Mouse (Mus musculus): ENCODE measurements at regions not wholly inside any gene's neighbourhood (a gene's known extent, or its start where the extent isn't known, plus 50 kb on each side); places are given as distances from the start of the nearest gene placed in this dataset.

DNA sequence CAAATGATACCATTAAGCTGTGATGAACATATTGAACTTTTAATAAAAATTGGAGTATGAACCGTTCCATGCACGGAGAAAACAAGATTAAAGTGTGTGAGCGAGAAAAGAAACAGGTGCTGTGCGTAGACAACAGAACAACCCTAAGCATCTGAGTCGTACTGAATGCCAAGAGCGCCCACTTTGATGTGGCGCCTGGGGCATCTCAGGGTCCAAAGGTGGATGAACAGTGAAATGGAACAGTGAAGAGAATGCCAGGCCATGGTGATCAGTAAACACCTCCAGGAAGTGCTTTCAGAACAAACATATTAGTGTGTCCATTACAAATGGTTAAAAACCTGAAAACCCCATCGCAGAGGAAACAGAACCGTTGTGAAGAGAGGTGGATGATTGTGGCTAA is 94.0 kb upstream of the Ednrb start:
- DNase-seq (ENCODE audit: extremely low spot score, low read depth, low spot score) = no peak

DNA sequence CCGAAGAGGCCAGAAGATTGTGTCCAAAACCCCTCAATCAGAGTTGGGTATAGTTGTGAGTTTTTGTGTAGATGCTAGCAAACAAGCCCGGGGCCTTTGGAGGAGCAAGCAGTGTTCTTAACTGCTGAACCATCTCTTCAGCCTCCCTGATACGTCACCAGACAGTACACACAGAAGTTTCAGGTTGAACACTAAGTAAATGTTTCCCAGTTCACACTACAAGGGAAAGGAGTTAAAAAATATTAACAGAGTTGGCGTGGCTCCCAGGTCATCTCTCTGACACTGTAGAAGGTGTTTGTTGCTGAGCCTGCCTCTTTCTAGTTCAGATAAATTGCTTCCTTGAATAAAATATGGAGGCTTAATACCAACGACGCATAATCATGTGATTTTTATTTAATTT is 93.5 kb upstream of the Ednrb start:
- DNase-seq (ENCODE audit: extremely low spot score, low read depth, low spot score) = no peak

DNA sequence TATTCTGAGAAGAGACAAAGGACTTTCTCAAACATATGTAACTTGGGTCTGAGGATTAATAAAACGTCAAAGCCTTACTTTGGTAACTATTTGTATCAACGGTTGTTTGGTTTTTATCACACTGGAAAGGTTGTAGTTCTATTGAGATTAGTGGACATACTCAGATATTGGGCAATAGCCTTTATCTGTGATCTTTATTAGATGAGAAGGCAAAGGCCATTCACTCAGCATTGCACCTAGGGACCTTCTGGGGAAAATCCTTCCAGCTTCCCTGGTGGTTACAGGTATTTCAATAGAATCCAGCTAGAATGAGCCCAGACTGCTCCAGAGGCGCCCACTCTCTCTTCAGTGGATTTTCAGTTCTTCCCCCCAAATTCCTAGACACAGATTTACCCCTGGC is 89.6 kb upstream of the Ednrb start:
- no peak for DNase-seq (ENCODE audit: extremely low spot score, low read depth, low spot score)

DNA sequence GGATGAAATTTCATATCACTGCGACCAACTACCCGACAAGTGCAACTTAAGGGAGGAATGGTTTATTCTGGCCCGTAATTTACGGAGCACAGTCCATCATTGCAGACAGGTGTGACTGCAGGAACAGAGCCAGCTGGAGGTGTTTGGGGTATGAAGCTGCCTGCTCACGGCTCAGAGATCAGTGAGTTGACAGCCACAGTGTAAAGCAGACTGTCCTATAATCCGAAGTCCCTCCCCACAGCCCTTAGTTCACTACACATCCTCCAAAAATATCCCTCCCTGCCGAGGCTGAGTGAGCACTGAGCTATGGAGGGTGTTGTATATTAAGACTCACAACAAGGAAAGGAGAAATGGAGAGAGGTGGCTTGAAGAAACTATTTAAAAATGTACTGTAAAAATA is 88.0 kb upstream of the Ednrb start:
- no peak for DNase-seq (ENCODE audit: extremely low spot score, low read depth, low spot score)

DNA sequence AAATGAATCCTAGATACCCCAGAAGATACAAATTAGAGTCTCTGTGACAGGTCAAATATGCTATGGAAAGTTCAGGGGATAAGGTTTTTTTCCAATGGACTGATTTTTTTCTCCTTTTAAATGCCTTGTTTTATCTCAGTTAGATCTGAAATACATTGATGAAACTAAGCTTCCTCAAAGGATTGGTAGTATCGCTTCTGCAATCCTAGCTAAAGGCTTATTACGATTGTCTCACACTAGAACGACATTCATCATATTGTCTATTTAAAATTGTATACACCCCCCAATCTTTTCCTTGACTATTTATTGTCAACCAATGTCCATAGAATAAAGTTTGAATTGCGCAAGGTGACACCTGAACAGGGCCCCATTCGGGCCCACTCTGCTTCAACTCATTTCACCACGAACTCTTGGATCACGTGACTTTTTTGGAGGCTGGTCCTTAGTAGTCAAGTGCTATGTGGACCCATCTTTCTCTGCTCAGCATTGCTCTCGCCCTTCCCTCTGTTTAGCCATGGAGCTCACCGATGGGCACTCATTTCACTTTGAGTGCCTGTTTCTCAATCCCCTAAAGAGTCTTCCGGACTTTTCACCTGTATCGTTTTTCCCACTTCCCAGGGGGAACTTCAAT is 85.6 kb upstream of the Ednrb start:
- DNase-seq (ENCODE audit: extremely low spot score, low read depth, low spot score) = no peak

DNA sequence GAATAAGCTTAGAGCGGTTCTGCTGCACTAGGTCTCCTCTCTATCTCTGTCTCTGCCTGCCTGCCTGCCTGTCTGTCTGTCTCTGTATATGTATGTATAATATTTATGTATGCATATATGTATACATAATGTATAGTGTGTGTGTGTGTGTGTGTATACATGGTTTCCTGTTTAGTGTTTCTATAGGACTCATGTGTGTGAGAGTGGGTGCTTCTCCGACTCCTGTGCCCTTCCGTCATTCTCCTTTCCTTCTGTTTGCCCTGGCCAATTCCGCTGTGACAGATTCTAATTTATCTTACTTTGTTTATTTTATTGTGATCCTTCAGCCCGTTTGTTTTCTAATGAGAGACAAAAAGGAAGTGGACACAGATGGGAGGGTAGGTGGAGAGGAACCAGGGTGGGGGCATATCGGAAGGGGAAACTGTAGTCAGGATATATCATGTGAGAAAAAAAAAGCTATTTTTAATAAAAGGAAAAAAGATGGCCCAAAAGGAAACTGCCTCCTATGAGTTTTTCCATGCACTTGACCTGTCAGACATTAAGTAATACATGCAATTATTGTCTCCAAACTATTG is 85.0 kb upstream of the Ednrb start:
- DNase-seq (ENCODE audit: extremely low spot score, low read depth, low spot score) = no peak

DNA sequence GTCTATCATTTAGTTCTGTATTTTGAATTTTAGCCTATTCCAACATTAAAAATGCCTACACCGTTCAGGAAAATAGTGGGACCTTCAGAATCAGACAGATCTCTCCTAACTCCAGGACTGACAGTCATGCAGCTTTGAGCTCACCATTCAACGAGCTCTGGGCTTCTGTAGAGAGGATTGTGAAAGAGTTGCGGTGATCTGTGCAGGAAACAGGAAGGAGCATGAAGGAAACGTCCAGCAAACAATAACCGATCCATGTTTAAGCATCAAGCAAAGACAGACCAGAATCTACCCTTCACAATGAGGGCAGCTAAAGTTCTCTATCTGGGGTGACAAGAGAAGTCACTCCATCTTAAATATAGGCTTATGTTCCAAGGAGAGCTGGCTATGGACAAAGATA is 76.0 kb upstream of the Ednrb start:
- DNase-seq (ENCODE audit: extremely low spot score, low read depth, low spot score) = no peak

DNA sequence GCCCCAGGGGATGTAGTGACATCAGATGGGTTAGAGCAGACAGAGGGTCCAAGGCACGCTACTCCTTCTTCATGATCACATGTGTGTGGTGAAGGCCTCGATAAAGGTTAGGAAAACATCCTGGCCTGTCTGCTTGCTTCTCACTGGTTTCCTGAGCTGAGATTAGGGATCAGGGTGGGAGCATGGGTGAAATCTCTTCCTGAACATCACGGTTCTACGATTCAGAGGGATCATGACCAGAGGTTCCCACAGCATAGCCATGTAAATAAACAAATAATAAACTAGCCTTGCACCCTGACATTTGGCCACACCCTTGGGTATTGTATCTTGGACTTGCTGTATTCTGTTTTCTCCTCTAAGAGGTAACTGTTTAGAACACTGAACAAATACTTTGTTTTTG is 75.2 kb upstream of the Ednrb start:
- DNase-seq (ENCODE audit: extremely low spot score, low read depth, low spot score) = no peak

DNA sequence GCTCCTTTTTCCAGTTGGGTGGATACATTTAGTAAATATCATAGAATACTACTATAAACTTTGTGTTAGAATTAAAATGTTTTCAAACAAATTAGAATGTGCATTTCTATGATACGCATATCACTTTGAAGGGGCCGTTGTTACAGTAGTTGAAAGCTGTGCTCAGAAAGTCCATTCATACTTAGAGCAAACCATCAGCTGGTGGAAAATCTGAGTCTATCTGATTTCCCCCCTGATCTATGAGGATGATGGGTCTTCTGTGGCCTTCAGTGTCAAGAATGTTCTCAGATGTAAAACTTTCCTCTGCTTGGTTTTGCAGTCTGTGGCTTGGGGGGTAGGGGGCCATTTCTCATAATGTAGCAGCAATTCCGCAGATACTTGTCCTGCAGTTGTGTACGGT is 69.3 kb upstream of the Ednrb start:
- DNase-seq (ENCODE audit: extremely low spot score, low read depth, low spot score) = no peak

DNA sequence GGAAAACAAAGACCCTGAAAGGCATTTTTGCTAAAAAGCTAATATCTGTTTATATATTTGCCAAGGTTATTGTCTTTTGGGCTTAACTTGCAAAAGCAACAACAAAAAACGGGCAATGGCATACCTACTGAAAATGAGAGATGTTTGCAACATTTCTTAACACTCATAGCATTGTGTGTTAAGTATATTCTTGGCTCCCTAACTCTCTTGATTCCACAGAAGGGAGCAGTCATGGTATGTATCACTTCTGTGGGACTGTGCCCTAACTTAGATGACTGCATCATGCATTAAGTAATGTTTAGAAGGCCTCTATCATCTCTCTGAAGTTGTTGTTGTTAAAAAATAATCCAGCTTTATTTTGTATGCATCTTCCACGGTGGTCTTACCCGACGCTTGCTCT is 67.5 kb upstream of the Ednrb start:
- DNase-seq (ENCODE audit: extremely low spot score, low read depth, low spot score) = no peak

DNA sequence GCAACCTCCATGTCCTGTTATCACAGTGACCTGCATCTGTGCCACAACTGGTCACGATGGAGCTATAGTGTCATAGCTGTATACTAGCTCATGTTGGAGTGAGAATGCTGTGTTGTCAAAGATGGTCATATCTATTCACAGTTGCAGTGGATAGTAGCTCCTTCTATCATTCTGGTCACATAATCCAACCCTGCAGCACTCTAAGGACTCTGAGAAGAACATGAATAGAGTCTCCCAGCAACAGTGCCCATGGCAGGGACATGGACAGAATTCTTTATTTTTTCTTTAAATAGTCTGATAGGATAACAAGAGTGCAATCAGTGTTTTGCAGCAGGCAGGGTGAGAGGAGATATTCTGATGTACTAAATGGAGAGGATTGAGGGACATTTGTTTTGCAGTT is 67.1 kb upstream of the Ednrb start:
- no peak for DNase-seq (ENCODE audit: extremely low spot score, low read depth, low spot score)

DNA sequence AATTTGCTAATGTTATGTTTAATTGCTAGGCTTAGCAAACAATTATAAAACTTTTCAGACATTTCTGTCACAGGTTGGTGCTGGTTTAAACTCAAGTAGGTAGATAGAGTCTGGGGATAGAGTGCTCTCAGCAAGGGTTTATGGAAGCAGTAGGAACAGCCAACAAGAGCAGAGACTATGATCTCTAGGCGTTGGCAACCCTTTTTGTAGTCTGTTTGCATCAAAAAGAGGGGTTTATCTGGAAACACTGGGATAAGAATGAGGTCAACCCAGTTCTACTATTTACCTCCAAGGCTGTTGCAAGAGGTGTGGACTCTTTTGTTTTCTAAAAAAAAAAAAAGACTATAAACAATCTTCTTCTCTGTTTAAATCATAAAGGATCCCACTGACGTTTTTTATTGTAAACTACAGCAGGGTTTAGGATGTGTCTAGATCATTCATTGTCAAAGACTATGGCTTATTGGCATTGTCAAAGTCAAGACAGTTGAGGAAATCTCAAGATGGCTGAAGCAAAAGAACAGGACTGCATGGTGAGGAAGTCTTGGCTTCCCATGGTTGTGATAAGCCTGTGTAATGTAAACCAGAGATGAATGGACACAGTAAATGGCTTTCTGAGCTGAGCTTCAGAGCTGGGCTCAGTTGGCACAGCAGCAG is 62.3 kb upstream of the Ednrb start:
- no peak for DNase-seq (ENCODE audit: extremely low spot score, low read depth, low spot score)

DNA sequence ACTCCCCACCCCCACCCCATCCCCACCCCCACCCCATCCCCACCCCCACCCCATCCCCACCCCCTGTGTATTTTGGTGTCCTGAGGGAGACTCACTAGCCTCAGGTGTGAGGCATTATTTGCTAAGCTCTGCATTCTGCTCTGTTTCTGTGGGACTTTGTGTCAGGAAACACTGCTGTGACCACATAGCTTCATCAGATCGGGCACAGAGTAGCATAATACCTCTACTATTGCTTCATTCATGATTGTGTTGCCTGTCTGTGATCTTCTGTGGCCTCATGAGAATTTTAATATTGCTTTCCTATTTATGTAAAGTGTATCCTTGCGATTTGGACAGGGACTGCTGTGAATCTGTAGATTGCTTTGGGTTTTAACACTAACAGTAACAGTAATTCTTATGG is 56.6 kb upstream of the Ednrb start:
- no peak for DNase-seq (ENCODE audit: extremely low spot score, low read depth, low spot score)

DNA sequence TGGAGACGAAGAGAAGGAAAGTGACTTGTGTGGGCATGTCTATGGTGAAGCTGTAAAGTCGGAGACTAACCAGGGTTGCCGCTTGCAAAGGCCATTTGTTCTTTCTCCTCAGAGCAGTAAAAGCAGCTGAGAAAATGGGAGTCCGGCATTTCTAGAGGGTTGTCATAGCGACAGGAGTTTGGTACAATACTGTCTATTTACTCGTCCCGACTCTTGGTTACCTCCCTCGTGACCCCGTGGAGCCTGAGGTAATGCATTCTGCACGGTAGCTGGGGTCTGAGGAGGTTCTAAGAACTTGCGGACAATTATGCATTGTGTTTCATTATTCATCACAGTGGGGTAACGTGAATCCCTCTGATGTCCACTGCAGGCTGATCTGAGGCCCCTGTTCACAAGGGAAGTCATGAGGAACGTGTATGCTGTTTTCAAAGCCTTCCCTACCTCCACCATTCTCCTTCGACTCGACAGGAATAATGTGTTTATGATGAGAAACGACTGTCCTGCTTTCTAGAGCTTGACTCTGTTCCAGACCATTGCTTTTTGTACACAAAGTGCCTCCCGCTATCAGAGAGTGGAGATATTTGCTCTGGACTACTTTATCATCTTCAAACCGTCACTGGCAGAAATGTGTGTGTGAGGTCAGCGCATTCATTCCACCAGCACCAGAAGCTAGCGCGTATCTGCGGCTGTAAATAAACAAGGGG is 55.1 kb upstream of the Ednrb start:
- no peak for DNase-seq (ENCODE audit: extremely low spot score, low read depth, low spot score)

DNA sequence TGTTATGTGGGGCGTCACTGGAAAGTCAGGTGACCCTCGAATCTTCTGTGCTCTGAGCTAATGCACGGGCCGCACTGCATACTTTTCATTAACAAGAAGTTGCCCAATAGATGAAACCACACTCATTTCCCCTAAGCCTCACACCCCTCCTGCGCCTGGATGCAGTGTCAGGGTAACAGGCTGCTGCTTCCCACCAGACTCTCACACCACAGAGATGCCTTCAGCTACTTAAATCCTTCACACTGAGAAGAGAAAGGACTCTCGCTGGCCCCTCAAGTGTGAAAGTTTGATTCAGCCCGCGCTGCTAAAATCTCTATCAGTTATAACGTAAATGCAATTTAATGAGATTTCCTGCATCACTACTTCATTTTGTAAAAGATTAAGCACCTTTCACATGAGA is 54.5 kb upstream of the Ednrb start:
- DNase-seq (ENCODE audit: extremely low spot score, low read depth, low spot score) = no peak

DNA sequence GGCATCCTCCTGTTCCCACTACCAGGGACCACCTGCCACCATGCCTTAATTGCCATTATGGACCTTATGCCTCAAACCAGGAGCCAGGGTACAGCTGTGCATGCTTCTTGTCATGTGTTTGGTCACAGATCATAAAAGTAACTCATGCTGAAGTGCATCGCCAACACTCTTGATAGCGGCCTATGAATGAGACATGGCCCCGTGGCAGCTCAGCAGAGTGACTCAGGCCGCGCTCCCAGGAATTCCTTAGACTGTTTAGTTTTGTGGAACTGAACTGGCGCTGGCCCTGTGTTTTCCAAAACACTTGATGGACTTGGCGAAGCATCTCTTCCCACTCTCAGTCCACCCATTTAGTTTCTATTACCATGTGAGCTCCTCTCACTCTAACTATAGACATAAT is 51.1 kb upstream of the Ednrb start:
- DNase-seq (ENCODE audit: extremely low spot score, low read depth, low spot score) = no peak
